Mouse (Mus musculus) cerebellum, adult 2 months (tissue): ENCODE data around the gene Zmynd15. TPM values are rescaled to one million over a fixed set of nuclear protein-coding genes. Genes with fewer than 3 reads are reported as not detected.

ENCODE experiments used
- DNase-seq, 2 experiments: peaks; one replicate each; pipeline ENCODE4 v3.0.0; 2021
- H3K27ac ChIP-seq: fragments of 200-500 bp; 2 replicates; pipeline ENCODE4 v1.5.1; 2012; ENCODE audit warnings: low read length, control low read depth, inconsistent platforms; ENCODE audit not compliant: insufficient read depth
- H3K27me3 ChIP-seq: fragments of 200-500 bp; 2 replicates; pipeline ENCODE4 v1.6.1; 2012; ENCODE audit warnings: inconsistent platforms, mild to moderate bottlenecking, low read length, moderate library complexity; ENCODE audit not compliant: control insufficient read depth, insufficient read depth
- H3K4me1 ChIP-seq: fragments of 200-500 bp; 2 replicates; pipeline ENCODE4 v1.6.1; 2011; ENCODE audit warnings: low read length; ENCODE audit not compliant: control insufficient read depth, insufficient read depth
- H3K4me3 ChIP-seq: fragments of 200-500 bp; replicated peaks from 2 replicates; pipeline ENCODE3; 2011; ENCODE audit warnings: mild to moderate bottlenecking, low read depth, low read length, control low read depth; ENCODE audit not compliant: insufficient read depth
- CTCF ChIP-seq: fragments of 200-500 bp; IDR thresholded peaks from 2 replicates; pipeline ENCODE4 v1.5.1; 2011; ENCODE audit warnings: low read depth, mild to moderate bottlenecking, control low read depth, low read length, moderate library complexity, borderline replicate concordance; ENCODE audit not compliant: insufficient read depth
- POLR2A ChIP-seq: fragments of 200-500 bp; IDR thresholded peaks from 2 replicates; pipeline ENCODE4 v1.6.1; 2011; ENCODE audit warnings: low read length, control low read depth, borderline replicate concordance; ENCODE audit not compliant: insufficient read depth
- WGBS: fragments of 180-500 bp; shearing (Covaris S2); methylation state at CpG from one replicate; pipeline ENCODE4 v1.1.7; 2018; 5-methylcytosine and 5-hydroxymethylcytosine counted together
- polyA plus RNA-seq: library from polyadenylated mRNA; depleted of rRNA; stranded (reverse); fragments of >200 nt; gene quantifications from 2 replicates; pipeline ENCODE4 v1.2.3, GENCODE M21; 2012

Zmynd15 gene
- polyA plus RNA-seq, 1 experiment, result 0.21 TPM

DNA sequence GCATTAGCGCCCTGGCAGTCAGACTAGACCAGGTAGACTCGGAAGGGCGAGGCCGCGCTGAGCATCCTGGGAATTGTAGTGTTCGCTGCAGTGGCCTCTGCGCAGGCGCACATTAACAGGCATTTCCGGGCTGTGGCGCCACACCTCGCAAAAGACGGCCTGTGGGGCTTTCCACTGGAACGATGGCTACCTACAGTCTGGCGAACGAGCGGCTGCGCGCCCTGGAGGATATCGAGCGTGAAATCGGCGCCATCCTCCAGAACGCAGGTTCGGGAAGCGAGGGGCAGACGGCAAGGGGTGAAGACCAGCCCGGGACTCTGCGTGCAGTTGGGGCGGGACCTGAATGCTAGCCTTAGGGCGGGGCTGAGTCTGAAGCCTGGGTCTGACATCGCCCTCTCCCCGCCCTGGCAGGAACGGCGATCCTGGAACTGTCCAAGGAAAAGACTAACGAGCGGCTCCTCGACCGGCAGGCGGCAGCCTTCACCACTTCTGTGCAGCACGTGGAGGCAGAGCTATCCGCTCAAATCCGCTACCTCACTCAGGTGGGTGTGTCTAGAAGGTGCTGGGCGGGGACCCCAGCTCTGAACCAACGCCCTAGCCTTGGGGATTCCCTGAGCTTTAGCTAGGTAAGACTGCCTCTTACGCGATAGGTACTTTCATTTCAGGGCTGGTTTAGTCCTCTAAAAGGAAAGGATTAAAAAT, 7.3 kb upstream of the Zmynd15 start, which contains the start of gene Med11:
TSS of gene Med11 (plus strand) at position 123 of the 702 bp plus-strand sequence.
- peak; percentile 98 for DNase-seq
- Histone ChIP-seq H3K4me1 (peaks cover 3% of the 10 kb centered on the region), H3K27me3 (no peaks in the 10 kb centered on the region), H3K4me3 (peak within 1 kb of the TSS; percentile 91), H3K27ac (peak within 1 kb of the TSS; percentile 84)
- WGBS, result under 1% methylated on average over 46 of the region's 46 CpGs
- TF ChIP-seq POLR2A (peak; percentile 93), CTCF (peak; percentile 89)

DNA sequence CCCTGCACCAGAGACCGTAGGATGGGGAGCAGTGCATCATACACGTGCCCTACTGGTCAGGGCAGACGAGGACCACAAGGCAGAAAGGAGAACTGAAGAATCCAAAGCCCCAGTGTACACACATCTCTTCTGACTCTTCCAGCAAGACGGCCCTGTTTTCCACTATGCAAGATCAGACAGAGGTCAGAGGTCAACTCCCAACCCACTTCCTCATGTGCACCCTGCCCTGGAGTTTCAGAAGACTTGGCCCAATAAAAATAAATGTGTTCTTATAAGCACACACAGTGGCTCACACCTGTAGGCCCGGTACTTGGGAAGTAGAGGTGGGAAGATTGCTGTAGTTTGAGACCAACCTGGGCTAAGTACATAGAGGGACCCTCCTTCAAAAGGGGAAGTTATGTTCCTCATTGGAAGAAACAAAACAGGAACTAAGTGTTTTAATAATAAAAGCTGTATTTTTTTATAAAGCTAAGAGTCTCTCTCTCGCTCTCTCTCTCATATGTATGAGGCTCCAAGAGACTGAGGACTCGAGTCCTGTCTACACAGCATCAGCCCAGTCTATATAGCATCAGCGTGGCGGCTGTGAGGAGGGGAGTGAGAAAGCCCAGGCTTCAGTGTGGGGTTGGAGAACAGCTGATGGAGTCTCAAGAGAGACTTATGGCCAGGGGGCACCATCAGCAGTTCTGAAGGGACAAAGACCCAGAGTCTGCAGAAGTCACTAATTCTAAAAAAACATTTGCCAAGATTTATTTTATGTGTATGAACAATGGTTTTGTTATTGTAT, 5.8 kb upstream of the Zmynd15 start:
- H3K4me1 ChIP-seq, result peaks cover 3% of the 10 kb centered on the region
- DNase-seq, result no peak
- WGBS, result 87% methylated on average over 9 of the region's 9 CpGs
- TF ChIP-seq POLR2A (no peak), CTCF (no peak)
- no peak overlapping the region for H3K27ac ChIP-seq
- no peaks in the 10 kb centered on the region for H3K27me3 ChIP-seq
- H3K4me3 ChIP-seq, result no peak overlapping the region

DNA sequence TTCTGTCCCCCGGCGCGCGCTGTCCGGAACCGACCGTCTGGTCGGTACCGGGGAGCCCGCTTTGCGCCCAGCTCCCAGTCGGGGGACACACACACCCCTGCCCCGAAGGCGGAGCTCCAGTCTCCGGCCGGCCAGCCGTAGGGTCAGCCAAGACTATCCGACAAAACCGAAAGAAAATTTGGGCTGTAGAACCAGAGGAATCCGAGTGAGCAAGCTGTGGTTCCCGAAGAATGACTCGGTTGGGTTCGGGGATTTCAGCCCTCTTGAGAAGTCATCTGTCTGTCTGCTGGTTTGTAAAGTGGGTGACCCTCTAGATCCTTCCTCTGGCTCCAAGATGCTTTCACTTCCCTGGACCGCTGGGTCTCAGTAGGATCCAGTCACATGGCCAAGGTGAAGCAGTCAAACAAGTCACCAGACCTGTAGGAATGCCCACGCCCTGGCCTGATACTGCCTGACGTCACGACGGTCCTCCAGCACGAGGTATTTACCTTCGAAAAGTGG, 418 bp downstream of the Zmynd15 start, which contains the start of gene Cxcl16:
TSS of gene Cxcl16 (minus strand) at position 384 of the 501 bp plus-strand sequence.
- Histone ChIP-seq H3K27ac (no peak within 1 kb of the TSS), H3K27me3 (no peaks in the 10 kb centered on the region), H3K4me1 (peaks cover 3% of the 10 kb centered on the region; the same call in 1 of the 2 replicates), H3K4me3 (peak within 1 kb of the TSS; percentile 60)
- no peak for TF ChIP-seq CTCF
- TF ChIP-seq POLR2A, result no peak
- DNase-seq, result peak in 1 of 2 experiments; percentile 17
- 6% methylated on average over 30 of the region's 30 CpGs for WGBS

GRCm38 (mm10) chr11:70463970-70464369, 4.7 kb downstream of the Zmynd15 start:
- no peak overlapping the region for H3K27ac ChIP-seq
- H3K4me1 ChIP-seq, result 0 out of 2 replicates have a peak, but pooled peaks cover 3% of the 10 kb centered on the region
- DNase-seq, result no peak
- TF ChIP-seq CTCF (no peak), POLR2A (no peak)
- WGBS, result 82% methylated on average over 5 of the region's 5 CpGs
- no peaks in the 10 kb centered on the region for H3K27me3 ChIP-seq
- H3K4me3 ChIP-seq, result no peak overlapping the region

DNA sequence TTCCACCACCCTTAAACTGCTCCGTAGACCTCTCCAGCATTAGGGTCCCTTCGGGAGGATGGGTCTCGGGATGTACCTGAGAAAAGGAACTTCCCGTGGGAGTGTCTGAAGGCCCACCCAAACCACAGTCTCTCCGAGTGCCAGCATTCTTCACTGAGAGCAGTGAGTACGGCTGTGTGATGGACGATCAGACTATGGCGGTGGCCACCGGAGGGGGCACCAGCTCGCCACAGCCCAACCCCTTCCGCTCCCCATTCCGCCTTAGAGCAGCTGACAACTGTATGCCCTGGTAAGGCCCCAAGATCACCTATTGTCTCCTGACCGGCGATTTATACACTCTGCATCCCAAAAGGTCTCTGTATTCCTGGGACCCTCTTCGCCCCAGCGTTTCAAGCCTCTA, 6.0 kb downstream of the Zmynd15 start:
- no peak for DNase-seq
- H3K4me3 ChIP-seq, result no peak overlapping the region
- no peak overlapping the region for H3K27ac ChIP-seq
- H3K4me1 ChIP-seq, result no peaks in the 10 kb centered on the region
- H3K27me3 ChIP-seq, result no peaks in the 10 kb centered on the region
- TF ChIP-seq CTCF (no peak), POLR2A (no peak)
- 33% methylated on average over 16 of the region's 16 CpGs for WGBS

GRCm38 (mm10) chr11:70465824-70466223, 6.6 kb downstream of the Zmynd15 start:
- TF ChIP-seq CTCF (no peak), POLR2A (no peak)
- Histone ChIP-seq H3K27me3 (no peaks in the 10 kb centered on the region), H3K4me3 (peak overlapping the region; percentile 11), H3K4me1 (no peaks in the 10 kb centered on the region), H3K27ac (no peak overlapping the region)
- peak; percentile 19 to 35 for DNase-seq
- WGBS, result 7% methylated on average over 23 of the region's 23 CpGs

DNA sequence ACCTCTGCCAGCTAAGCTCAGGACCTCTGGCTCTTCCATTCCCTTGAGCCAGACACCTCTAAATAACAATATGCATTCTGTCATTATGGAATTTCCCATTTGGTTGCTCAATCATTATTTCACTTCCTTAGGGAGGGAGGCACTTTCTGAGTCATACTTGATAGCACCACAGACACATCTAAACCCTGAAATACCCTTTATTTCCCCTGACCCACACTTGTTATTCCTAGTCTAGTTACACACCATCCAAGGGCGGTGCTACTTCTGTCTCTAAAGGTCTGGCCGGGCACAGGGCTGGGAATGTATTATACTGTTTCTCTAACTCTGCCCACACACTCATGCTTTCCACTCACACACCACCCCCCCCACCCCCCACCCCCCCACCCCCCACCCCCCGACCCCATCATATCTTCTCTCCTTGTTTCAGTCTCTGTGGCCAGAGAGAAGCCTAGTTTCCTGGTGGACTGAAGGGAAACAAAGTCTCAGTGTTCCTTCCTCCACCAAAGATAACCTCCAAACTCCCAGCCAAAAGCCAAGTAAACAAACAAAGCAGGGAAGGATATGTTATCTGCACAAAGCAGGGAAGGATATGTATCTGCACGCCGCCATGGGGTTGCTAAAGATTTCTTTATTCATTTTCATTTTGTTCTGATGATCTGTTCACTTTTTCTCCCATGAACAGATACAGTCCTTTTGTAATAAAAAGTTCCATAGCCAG, 8.8 kb downstream of the Zmynd15 start:
- WGBS, result 81% methylated on average over 5 of the region's 5 CpGs
- DNase-seq, result no peak
- no peaks in the 10 kb centered on the region for H3K27me3 ChIP-seq
- H3K4me3 ChIP-seq, result no peak overlapping the region
- no peak overlapping the region for H3K27ac ChIP-seq
- TF ChIP-seq POLR2A (no peak), CTCF (no peak)
- no peaks in the 10 kb centered on the region for H3K4me1 ChIP-seq
